Mouse (Mus musculus): ENCODE measurements at regions not wholly inside any gene's neighbourhood (a gene's known extent, or its start where the extent isn't known, plus 50 kb on each side); places are given as distances from the start of the nearest gene placed in this dataset.

GRCm38 (mm10) chr12:118698110-118698509 lies 148.0 kb upstream of the Sp8 start:
- H3K9me3 ChIP-seq (ENCODE audit: low read depth, low read length), result no peaks in the 10 kb centered on the region
- no peak overlapping the region for H3K4me2 ChIP-seq
- H3K36me3 ChIP-seq (ENCODE audit: insufficient read depth), result no peaks in the 10 kb centered on the region
- H3K4me3 ChIP-seq (ENCODE audit: low read depth, low read length), result no peak overlapping the region
- no peak overlapping the region for H3K27ac ChIP-seq (ENCODE audit: low read depth)
- DNase-seq, result no peak
- no peaks in the 10 kb centered on the region for H3K4me1 ChIP-seq (ENCODE audit: insufficient read depth)
- H3K9ac ChIP-seq, result no peak overlapping the region
- TF ChIP-seq CTCF (IDR thresholded peaks at IDR 0.05; ENCODE audit: low read depth), result no peak
- no peaks in the 10 kb centered on the region for H3K27me3 ChIP-seq (ENCODE audit: insufficient read depth, low read length)
- ATAC-seq (ENCODE audit: insufficient read depth), result no peak

GRCm38 (mm10) chr12:118694701-118695100 lies 151.4 kb upstream of the Sp8 start:
- no peak overlapping the region for H3K9ac ChIP-seq
- H3K36me3 ChIP-seq (ENCODE audit: insufficient read depth), result no peaks in the 10 kb centered on the region
- H3K27ac ChIP-seq (ENCODE audit: low read depth), result no peak overlapping the region
- H3K4me3 ChIP-seq (ENCODE audit: low read depth, low read length), result no peak overlapping the region
- TF ChIP-seq CTCF (IDR thresholded peaks at IDR 0.05; ENCODE audit: low read depth), result no peak
- H3K9me3 ChIP-seq (ENCODE audit: low read depth, low read length), result no peaks in the 10 kb centered on the region
- 73% methylated on average over 2 of the region's 2 CpGs for WGBS
- DNase-seq (no peak), ATAC-seq (ENCODE audit: insufficient read depth) (no peak)
- H3K4me2 ChIP-seq, result no peak overlapping the region
- H3K4me1 ChIP-seq (ENCODE audit: insufficient read depth), result no peaks in the 10 kb centered on the region
- H3K27me3 ChIP-seq (ENCODE audit: insufficient read depth, low read length), result no peaks in the 10 kb centered on the region

- H3K9ac ChIP-seq, result no peak overlapping the region
- no peaks in the 10 kb centered on the region for H3K27me3 ChIP-seq (ENCODE audit: insufficient read depth, low read length)
- no peak for TF ChIP-seq CTCF (IDR thresholded peaks at IDR 0.05; ENCODE audit: low read depth)
- no peaks in the 10 kb centered on the region for H3K4me1 ChIP-seq (ENCODE audit: insufficient read depth)
- WGBS, result 93% methylated on average over 1 of the region's 1 CpGs
- H3K4me3 ChIP-seq (ENCODE audit: low read depth, low read length), result no peak overlapping the region
- H3K36me3 ChIP-seq (ENCODE audit: insufficient read depth), result no peaks in the 10 kb centered on the region
- DNase-seq (no peak), ATAC-seq (ENCODE audit: insufficient read depth) (no peak)
- no peak overlapping the region for H3K4me2 ChIP-seq
- H3K9me3 ChIP-seq (ENCODE audit: low read depth, low read length), result no peaks in the 10 kb centered on the region
- H3K27ac ChIP-seq (ENCODE audit: low read depth), result no peak overlapping the region
Measured at GRCm38 (mm10) chr12:118682902-118683301, 163.2 kb upstream of the Sp8 start.

GRCm38 (mm10) chr12:118677989-118678388 lies 168.1 kb upstream of the Sp8 start:
- no peak for TF ChIP-seq CTCF (IDR thresholded peaks at IDR 0.05; ENCODE audit: low read depth)
- no peak overlapping the region for H3K4me3 ChIP-seq (ENCODE audit: low read depth, low read length)
- no peak overlapping the region for H3K9ac ChIP-seq
- H3K27me3 ChIP-seq (ENCODE audit: insufficient read depth, low read length), result no peaks in the 10 kb centered on the region
- H3K4me1 ChIP-seq (ENCODE audit: insufficient read depth), result no peaks in the 10 kb centered on the region
- H3K27ac ChIP-seq (ENCODE audit: low read depth), result no peak overlapping the region
- no peak for ATAC-seq (ENCODE audit: insufficient read depth)
- DNase-seq, result no peak
- H3K9me3 ChIP-seq (ENCODE audit: low read depth, low read length), result no peaks in the 10 kb centered on the region
- 80% methylated on average over 4 of the region's 4 CpGs for WGBS
- no peak overlapping the region for H3K4me2 ChIP-seq
- no peaks in the 10 kb centered on the region for H3K36me3 ChIP-seq (ENCODE audit: insufficient read depth)

GRCm38 (mm10) chr12:118661575-118661974 lies 184.6 kb upstream of the Sp8 start:
- 41% methylated on average over 9 of the region's 9 CpGs for WGBS
- DNase-seq (no peak), ATAC-seq (ENCODE audit: insufficient read depth) (no peak)
- Histone ChIP-seq H3K9me3 (ENCODE audit: low read depth, low read length) (no peaks in the 10 kb centered on the region), H3K36me3 (ENCODE audit: insufficient read depth) (no peaks in the 10 kb centered on the region), H3K9ac (no peak overlapping the region), H3K27ac (ENCODE audit: low read depth) (no peak overlapping the region), H3K4me3 (ENCODE audit: low read depth, low read length) (no peak overlapping the region), H3K27me3 (ENCODE audit: insufficient read depth, low read length) (peaks cover 12% of the 10 kb centered on the region; the same call in 1 of the 2 replicates), H3K4me2 (no peak overlapping the region), H3K4me1 (ENCODE audit: insufficient read depth) (no peaks in the 10 kb centered on the region)
- no peak for TF ChIP-seq CTCF (IDR thresholded peaks at IDR 0.05; ENCODE audit: low read depth)

- no peaks in the 10 kb centered on the region for H3K9me3 ChIP-seq (ENCODE audit: low read depth, low read length)
- 10% methylated on average over 5 of the region's 5 CpGs for WGBS
- DNase-seq (no peak), ATAC-seq (ENCODE audit: insufficient read depth) (no peak)
- H3K27me3 ChIP-seq (ENCODE audit: insufficient read depth, low read length), result peaks cover 12% of the 10 kb centered on the region; the same call in 1 of the 2 replicates
- TF ChIP-seq CTCF (IDR thresholded peaks at IDR 0.05; ENCODE audit: low read depth), result no peak
- no peaks in the 10 kb centered on the region for H3K4me1 ChIP-seq (ENCODE audit: insufficient read depth)
- H3K9ac ChIP-seq, result no peak overlapping the region
- H3K4me2 ChIP-seq, result no peak overlapping the region
- H3K36me3 ChIP-seq (ENCODE audit: insufficient read depth), result no peaks in the 10 kb centered on the region
- H3K4me3 ChIP-seq (ENCODE audit: low read depth, low read length), result no peak overlapping the region
- no peak overlapping the region for H3K27ac ChIP-seq (ENCODE audit: low read depth)
Measured at GRCm38 (mm10) chr12:118661214-118661486, 185.0 kb upstream of the Sp8 start.

GRCm38 (mm10) chr12:118660384-118661213 lies 185.5 kb upstream of the Sp8 start:
- WGBS, result 14% methylated on average over 12 of the region's 12 CpGs
- Histone ChIP-seq H3K27me3 (ENCODE audit: insufficient read depth, low read length) (peaks cover 12% of the 10 kb centered on the region; the same call in 1 of the 2 replicates), H3K9ac (no peak overlapping the region), H3K36me3 (ENCODE audit: insufficient read depth) (no peaks in the 10 kb centered on the region), H3K27ac (ENCODE audit: low read depth) (no peak overlapping the region), H3K4me2 (no peak overlapping the region), H3K4me3 (ENCODE audit: low read depth, low read length) (no peak overlapping the region), H3K4me1 (ENCODE audit: insufficient read depth) (no peaks in the 10 kb centered on the region), H3K9me3 (ENCODE audit: low read depth, low read length) (no peaks in the 10 kb centered on the region)
- ATAC-seq (ENCODE audit: insufficient read depth) (no peak), DNase-seq (no peak)
- TF ChIP-seq CTCF (IDR thresholded peaks at IDR 0.05; ENCODE audit: low read depth), result no peak
